Mouse (Mus musculus): ENCODE measurements around the gene Lst1. TPM values are rescaled to one million over a fixed set of nuclear protein-coding genes. Genes with fewer than 3 reads are reported as not detected.
A peak's percentile ranks its signal among the peaks of the same experiment; 100 is the strongest.

Gene Lst1
- polyA plus RNA-seq, 1 experiment from 2014 or later: 27.4 TPM

DNA sequence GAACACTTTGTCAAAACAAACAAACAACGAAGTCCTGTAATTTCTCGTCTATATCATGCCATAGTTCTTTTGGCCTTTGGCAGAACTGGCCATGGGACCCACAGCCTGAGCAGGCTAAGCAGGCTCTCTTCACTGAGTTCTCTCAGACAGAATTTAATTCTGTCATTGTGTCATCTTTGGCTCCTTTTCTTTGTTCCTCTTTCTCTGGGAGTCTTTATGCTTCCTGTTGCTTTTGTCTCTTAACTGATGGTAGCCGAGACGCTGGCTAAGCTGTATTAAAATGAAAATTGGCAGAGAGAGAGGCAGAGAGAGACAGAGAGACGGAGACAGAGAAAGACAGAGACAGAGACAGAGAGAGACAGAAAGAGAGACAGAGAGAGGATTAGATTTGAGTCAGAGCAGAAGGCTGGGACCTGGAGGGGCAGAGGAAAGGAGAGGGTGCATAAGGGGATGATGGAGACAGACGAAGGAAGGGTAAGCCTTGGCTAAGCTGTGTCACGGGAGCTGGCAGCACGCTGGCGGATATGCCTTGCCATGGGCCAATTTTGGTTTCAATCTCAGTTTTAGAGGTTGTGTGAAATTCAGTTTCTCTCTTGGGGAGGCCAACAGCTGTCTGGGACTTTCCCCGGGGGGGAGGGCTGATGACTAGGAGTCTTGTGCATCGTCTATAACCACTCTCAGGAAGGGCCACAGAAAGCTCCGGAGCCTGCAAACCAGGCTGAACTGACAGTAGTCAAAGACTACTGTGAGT lies 21.7 kb upstream of the Lst1 start:
- peaks cover 5% of the 10 kb centered on the region; the same call in 1 of the 2 replicates for H3K27me3 ChIP-seq
- no peak for ATAC-seq (ENCODE audit: insufficient number of reproducible peaks, low FRiP score, low TSS enrichment, low read depth)
- no peaks in the 10 kb centered on the region for H3K9me3 ChIP-seq (replicated peaks)
- H3K4me1 ChIP-seq: peaks cover 7% of the 10 kb centered on the region; the same call in 1 of the 2 replicates
- H3K27ac ChIP-seq (replicated peaks): no peak overlapping the region
- H3K4me3 ChIP-seq (replicated peaks): no peak overlapping the region
- 69% methylated on average over 12 of the region's 12 CpGs for WGBS
- H3K36me3 ChIP-seq: no peaks in the 10 kb centered on the region
- H3K9ac ChIP-seq: no peak overlapping the region
- H3K4me2 ChIP-seq (replicated peaks): no peak overlapping the region

DNA sequence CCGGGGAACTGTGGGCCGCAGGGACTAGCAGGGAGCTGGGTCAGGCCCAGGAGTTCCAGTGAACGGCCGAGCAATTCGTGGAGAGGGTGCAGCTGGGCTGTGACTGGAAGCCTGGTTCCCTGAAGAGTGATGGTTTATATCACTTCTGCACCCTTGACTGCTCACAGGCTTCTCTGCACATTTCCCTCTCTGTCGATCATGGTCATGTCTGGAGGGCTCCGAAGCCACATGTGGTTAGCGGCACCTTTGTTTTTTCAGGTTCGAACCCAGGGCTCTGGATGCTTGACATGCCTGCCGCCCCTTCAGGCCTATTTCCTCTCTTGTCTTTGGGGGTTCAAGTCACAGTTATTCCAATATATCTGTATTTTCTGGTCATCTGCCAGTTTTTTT lies 17.1 kb upstream of the Lst1 start:
- Histone ChIP-seq H3K4me1 (peaks cover 8% of the 10 kb centered on the region; the same call in 1 of the 2 replicates), H3K4me3 (replicated peaks) (no peak overlapping the region), H3K27ac (replicated peaks) (no peak overlapping the region), H3K36me3 (no peaks in the 10 kb centered on the region), H3K27me3 (peaks cover 25% of the 10 kb centered on the region), H3K9me3 (replicated peaks) (no peaks in the 10 kb centered on the region), H3K9ac (no peak overlapping the region), H3K4me2 (replicated peaks) (no peak overlapping the region)
- ATAC-seq (ENCODE audit: insufficient number of reproducible peaks, low FRiP score, low TSS enrichment, low read depth): no peak
- WGBS: 54% methylated on average over 10 of the region's 10 CpGs

- WGBS: 27% methylated on average over 20 of the region's 20 CpGs
- Histone ChIP-seq H3K27me3 (peaks cover 25% of the 10 kb centered on the region), H3K27ac (replicated peaks) (no peak within 1 kb of the TSS), H3K9ac (no peak within 1 kb of the TSS), H3K9me3 (replicated peaks) (no peaks in the 10 kb centered on the region), H3K4me3 (replicated peaks) (no peak within 1 kb of the TSS), H3K4me2 (replicated peaks) (no peak within 1 kb of the TSS), H3K4me1 (peaks cover 8% of the 10 kb centered on the region; the same call in 1 of the 2 replicates), H3K36me3 (no peaks in the 10 kb centered on the region)
- ATAC-seq (ENCODE audit: insufficient number of reproducible peaks, low FRiP score, low TSS enrichment, low read depth): no peak
Measured at GRCm38 (mm10) chr17:35204494-35205379, 16.5 kb upstream of the Lst1 start, which contains the start of gene Lta. Gene Lta (minus strand): TSS chr17:35205351.

DNA sequence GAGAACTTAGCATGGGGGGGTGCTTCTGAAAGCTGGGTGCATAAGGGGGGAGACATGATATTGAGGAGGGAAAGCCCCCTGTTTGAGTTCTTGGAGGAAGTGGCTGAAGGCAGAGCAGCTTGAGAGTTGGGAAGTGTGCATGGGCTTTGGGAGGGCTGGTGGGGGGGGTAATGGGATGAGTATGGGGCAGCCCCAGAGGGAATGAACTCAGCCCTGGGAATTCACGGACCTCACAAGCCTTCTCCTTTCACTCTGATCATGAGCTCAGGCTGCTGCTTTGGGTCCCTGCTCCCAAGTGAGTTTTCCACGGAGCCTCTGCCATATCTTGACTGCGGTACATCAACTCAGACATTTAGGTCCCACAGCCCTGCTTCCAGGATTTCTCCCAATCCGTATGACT lies 14.2 kb upstream of the Lst1 start:
- Histone ChIP-seq H3K9ac (no peak overlapping the region), H3K4me3 (replicated peaks) (no peak overlapping the region), H3K4me2 (replicated peaks) (no peak overlapping the region), H3K36me3 (no peaks in the 10 kb centered on the region), H3K27ac (replicated peaks) (no peak overlapping the region), H3K9me3 (replicated peaks) (no peaks in the 10 kb centered on the region), H3K4me1 (peaks cover 8% of the 10 kb centered on the region; the same call in 1 of the 2 replicates), H3K27me3 (peaks cover 25% of the 10 kb centered on the region)
- no peak for ATAC-seq (ENCODE audit: insufficient number of reproducible peaks, low FRiP score, low TSS enrichment, low read depth)
- WGBS: 76% methylated on average over 4 of the region's 4 CpGs

GRCm38 (mm10) chr17:35201787-35202186 lies 13.5 kb upstream of the Lst1 start, which contains the start of gene Tnf:
Gene Tnf (minus strand): TSS chr17:35202007.
- H3K36me3 ChIP-seq: no peaks in the 10 kb centered on the region
- peaks cover 8% of the 10 kb centered on the region; the same call in 1 of the 2 replicates for H3K4me1 ChIP-seq
- 41% methylated on average over 13 of the region's 13 CpGs for WGBS
- no peak within 1 kb of the TSS for H3K9ac ChIP-seq
- no peak for ATAC-seq (ENCODE audit: insufficient number of reproducible peaks, low FRiP score, low TSS enrichment, low read depth)
- H3K4me2 ChIP-seq (replicated peaks): peak within 1 kb of the TSS; percentile 2; the same call in 1 of the 2 replicates
- no peak within 1 kb of the TSS for H3K27ac ChIP-seq (replicated peaks)
- H3K27me3 ChIP-seq: peaks cover 25% of the 10 kb centered on the region
- peak within 1 kb of the TSS; percentile 10; the same call in 1 of the 2 replicates for H3K4me3 ChIP-seq (replicated peaks)
- no peaks in the 10 kb centered on the region for H3K9me3 ChIP-seq (replicated peaks)

DNA sequence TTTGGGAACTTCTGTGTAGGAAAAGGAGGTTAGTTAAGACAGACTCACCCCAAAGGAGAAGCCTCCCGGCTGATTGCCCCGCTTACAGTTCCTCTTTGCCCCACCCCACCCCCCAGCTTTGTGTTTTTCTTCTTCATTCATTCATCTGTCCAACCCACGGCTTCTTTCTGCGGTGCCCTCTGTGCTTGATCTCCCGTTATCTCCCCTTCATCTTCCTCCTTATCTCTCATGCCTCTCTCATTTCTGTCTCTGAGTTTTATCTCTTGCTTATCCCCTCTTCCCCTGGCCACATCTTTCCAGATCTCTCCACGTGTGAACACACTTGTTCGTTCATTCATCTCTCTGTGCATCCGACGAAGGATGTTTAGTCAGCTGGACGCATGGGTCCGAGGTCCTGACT lies 12.9 kb upstream of the Lst1 start:
- Histone ChIP-seq H3K4me2 (replicated peaks) (no peak overlapping the region), H3K27ac (replicated peaks) (no peak overlapping the region), H3K27me3 (peaks cover 31% of the 10 kb centered on the region), H3K36me3 (no peaks in the 10 kb centered on the region), H3K9ac (no peak overlapping the region), H3K4me3 (replicated peaks) (peak overlapping the region; percentile 10; the same call in 1 of the 2 replicates), H3K9me3 (replicated peaks) (no peaks in the 10 kb centered on the region), H3K4me1 (peaks cover 13% of the 10 kb centered on the region)
- ATAC-seq (ENCODE audit: insufficient number of reproducible peaks, low FRiP score, low TSS enrichment, low read depth): no peak
- WGBS: 75% methylated on average over 11 of the region's 11 CpGs

DNA sequence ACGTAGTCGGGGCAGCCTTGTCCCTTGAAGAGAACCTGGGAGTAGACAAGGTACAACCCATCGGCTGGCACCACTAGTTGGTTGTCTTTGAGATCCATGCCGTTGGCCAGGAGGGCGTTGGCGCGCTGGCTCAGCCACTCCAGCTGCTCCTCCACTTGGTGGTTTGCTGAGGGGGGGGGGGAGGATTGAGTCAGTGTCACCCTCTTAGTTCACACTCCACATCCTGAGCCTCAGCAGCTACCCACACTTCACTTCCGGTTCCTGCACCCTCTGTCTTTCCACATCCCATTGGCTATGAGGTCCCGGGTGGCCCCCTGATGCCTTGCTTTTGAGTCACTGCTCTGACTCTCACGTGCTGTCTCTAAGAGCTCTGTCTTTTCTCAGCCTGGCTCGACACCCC lies 12.2 kb upstream of the Lst1 start:
- 82% methylated on average over 11 of the region's 11 CpGs for WGBS
- H3K9ac ChIP-seq: no peak overlapping the region
- H3K4me3 ChIP-seq (replicated peaks): no peak overlapping the region
- H3K4me1 ChIP-seq: peaks cover 20% of the 10 kb centered on the region
- no peaks in the 10 kb centered on the region for H3K36me3 ChIP-seq
- H3K27ac ChIP-seq (replicated peaks): no peak overlapping the region
- H3K27me3 ChIP-seq: peaks cover 38% of the 10 kb centered on the region
- no peak overlapping the region for H3K4me2 ChIP-seq (replicated peaks)
- ATAC-seq (ENCODE audit: insufficient number of reproducible peaks, low FRiP score, low TSS enrichment, low read depth): no peak
- no peaks in the 10 kb centered on the region for H3K9me3 ChIP-seq (replicated peaks)

DNA sequence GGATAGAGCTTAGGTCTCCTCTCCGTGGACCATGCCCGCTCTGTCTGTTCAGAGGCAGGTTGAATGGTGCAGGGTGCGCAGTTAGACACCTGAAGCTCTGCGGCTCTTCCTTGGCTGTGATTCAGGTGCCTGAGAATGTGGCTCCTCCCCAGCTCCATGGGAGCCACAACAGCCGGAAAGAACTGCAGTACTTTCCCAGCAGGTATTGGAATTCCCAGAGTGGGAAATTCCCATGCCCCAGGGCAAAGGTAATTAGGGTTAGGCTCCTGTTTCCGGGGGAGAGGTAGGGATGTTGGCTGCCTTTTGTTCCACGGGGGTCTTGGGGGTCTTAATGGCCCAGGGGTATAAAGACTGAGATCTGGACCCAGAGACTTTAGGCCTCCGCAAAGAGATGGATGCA lies 10.7 kb upstream of the Lst1 start:
- 11% methylated on average over 8 of the region's 8 CpGs for WGBS
- Histone ChIP-seq H3K36me3 (no peaks in the 10 kb centered on the region), H3K4me1 (peaks cover 21% of the 10 kb centered on the region), H3K27ac (replicated peaks) (no peak overlapping the region), H3K27me3 (peaks cover 44% of the 10 kb centered on the region), H3K9me3 (replicated peaks) (no peaks in the 10 kb centered on the region), H3K9ac (no peak overlapping the region), H3K4me2 (replicated peaks) (no peak overlapping the region), H3K4me3 (replicated peaks) (no peak overlapping the region)
- ATAC-seq (ENCODE audit: insufficient number of reproducible peaks, low FRiP score, low TSS enrichment, low read depth): no peak

DNA sequence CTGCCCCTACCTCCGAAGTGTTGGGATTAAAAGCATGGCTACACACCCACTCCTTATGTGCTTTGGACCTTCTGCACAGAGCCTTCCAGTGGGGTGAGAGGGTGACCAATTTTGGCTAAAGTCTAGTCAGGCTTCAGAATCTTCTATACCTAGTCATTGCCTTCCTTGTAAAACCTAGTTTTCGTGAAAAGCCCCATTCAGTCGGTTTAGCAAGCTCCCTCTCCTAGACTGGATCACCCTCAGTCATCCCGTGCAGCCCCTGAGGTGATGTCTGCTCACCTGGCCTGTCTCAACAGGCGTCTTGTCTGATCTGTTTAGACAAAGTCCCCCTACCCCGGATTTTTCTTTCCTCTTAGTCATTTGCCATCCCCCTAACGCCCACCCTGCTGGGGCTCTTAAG lies 9.8 kb upstream of the Lst1 start:
- WGBS: 52% methylated on average over 7 of the region's 7 CpGs
- H3K4me1 ChIP-seq: peaks cover 21% of the 10 kb centered on the region
- H3K27me3 ChIP-seq: peaks cover 41% of the 10 kb centered on the region
- no peak for ATAC-seq (ENCODE audit: insufficient number of reproducible peaks, low FRiP score, low TSS enrichment, low read depth)
- no peak overlapping the region for H3K4me2 ChIP-seq (replicated peaks)
- H3K36me3 ChIP-seq: no peaks in the 10 kb centered on the region
- no peak overlapping the region for H3K9ac ChIP-seq
- H3K4me3 ChIP-seq (replicated peaks): no peak overlapping the region
- H3K27ac ChIP-seq (replicated peaks): no peak overlapping the region
- no peaks in the 10 kb centered on the region for H3K9me3 ChIP-seq (replicated peaks)

GRCm38 (mm10) chr17:35197126-35197525 lies 8.9 kb upstream of the Lst1 start:
- H3K9me3 ChIP-seq (replicated peaks): no peaks in the 10 kb centered on the region
- H3K27ac ChIP-seq (replicated peaks): no peak overlapping the region
- 28% methylated on average over 5 of the region's 6 CpGs for WGBS
- no peak for ATAC-seq (ENCODE audit: insufficient number of reproducible peaks, low FRiP score, low TSS enrichment, low read depth)
- H3K4me2 ChIP-seq (replicated peaks): no peak overlapping the region
- H3K4me1 ChIP-seq: peaks cover 21% of the 10 kb centered on the region
- no peaks in the 10 kb centered on the region for H3K36me3 ChIP-seq
- H3K27me3 ChIP-seq: peaks cover 38% of the 10 kb centered on the region
- H3K4me3 ChIP-seq (replicated peaks): no peak overlapping the region
- H3K9ac ChIP-seq: no peak overlapping the region

DNA sequence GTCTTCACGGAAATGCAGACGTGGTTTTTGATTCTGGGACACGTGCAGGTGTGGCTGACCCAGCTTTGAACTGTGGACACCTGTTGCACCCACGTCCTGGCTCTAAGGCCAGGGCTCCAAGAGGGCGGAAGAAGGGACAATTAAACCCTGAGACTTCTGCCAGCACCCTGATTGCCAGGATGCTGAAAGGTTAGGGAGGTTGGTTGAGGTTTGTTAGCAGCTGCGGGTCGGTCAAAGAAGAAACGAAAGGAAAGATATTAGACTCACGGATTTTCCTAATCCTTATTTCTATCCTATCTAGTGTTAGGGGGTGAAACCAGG lies 8.0 kb upstream of the Lst1 start:
- H3K27me3 ChIP-seq: peaks cover 31% of the 10 kb centered on the region
- H3K36me3 ChIP-seq: no peaks in the 10 kb centered on the region
- H3K27ac ChIP-seq (replicated peaks): no peak overlapping the region
- H3K4me2 ChIP-seq (replicated peaks): peak overlapping the region; percentile 90
- WGBS: 26% methylated on average over 9 of the region's 9 CpGs
- H3K9me3 ChIP-seq (replicated peaks): no peaks in the 10 kb centered on the region
- no peak overlapping the region for H3K9ac ChIP-seq
- ATAC-seq (ENCODE audit: insufficient number of reproducible peaks, low FRiP score, low TSS enrichment, low read depth): no peak
- H3K4me1 ChIP-seq: peaks cover 16% of the 10 kb centered on the region
- peak overlapping the region; percentile 48 for H3K4me3 ChIP-seq (replicated peaks)
